Mouse (Mus musculus): ENCODE measurements around the gene Myl7. TPM values are rescaled to one million over a fixed set of nuclear protein-coding genes. Genes with fewer than 3 reads are reported as not detected.

Myl7 gene
- polyA plus RNA-seq, 1 experiment from 2014 or later = 6,952 TPM

Other genes starting within 250 kb of the Myl7 start
- gene Mrps24, start 183.1 kb downstream of the Myl7 start, polyA plus RNA-seq (2016; fragmentation: Nextera tagmentation; extraction: Ambion mirVana) = 177 and 181 TPM in 2 replicates
- gene Urgcp, start 136.4 kb downstream of the Myl7 start, polyA plus RNA-seq (2016; fragmentation: Nextera tagmentation; extraction: Ambion mirVana) = 21.3 and 29.9 TPM in 2 replicates
- 101 and 114 TPM in 2 replicates for gene Dbnl, start 110.3 kb downstream of the Myl7 start, polyA plus RNA-seq (2016; fragmentation: Nextera tagmentation; extraction: Ambion mirVana)
- gene Pgam2, start 95.0 kb downstream of the Myl7 start, polyA plus RNA-seq (2016; fragmentation: Nextera tagmentation; extraction: Ambion mirVana) = 479 and 714 TPM in 2 replicates
- 8.9 and 11.1 TPM in 2 replicates for gene Polm, start 60.8 kb downstream of the Myl7 start, polyA plus RNA-seq (2016; fragmentation: Nextera tagmentation; extraction: Ambion mirVana)
- gene Aebp1, start 36.8 kb downstream of the Myl7 start, polyA plus RNA-seq (2016; fragmentation: Nextera tagmentation; extraction: Ambion mirVana) = 22.4 and 25.7 TPM in 2 replicates
- 140 and 162 TPM in 2 replicates for gene Pold2, start 20.5 kb downstream of the Myl7 start, polyA plus RNA-seq (2016; fragmentation: Nextera tagmentation; extraction: Ambion mirVana)
- 2.1 and 2.6 TPM in 2 replicates for gene Gck, start 51.3 kb upstream of the Myl7 start, polyA plus RNA-seq (2016; fragmentation: Nextera tagmentation; extraction: Ambion mirVana)
- gene Ykt6, start 56.9 kb upstream of the Myl7 start, polyA plus RNA-seq (2016; fragmentation: Nextera tagmentation; extraction: Ambion mirVana) = 48.1 and 56.7 TPM in 2 replicates
- 1.8 and 2.3 TPM in 2 replicates for gene Camk2b, start 167.6 kb upstream of the Myl7 start, polyA plus RNA-seq (2016; fragmentation: Nextera tagmentation; extraction: Ambion mirVana)